Mouse (Mus musculus): ENCODE data around the gene Hyal2. TPM values are rescaled to one million over a fixed set of nuclear protein-coding genes. Genes with fewer than 3 reads are reported as not detected.
A peak's percentile ranks its signal among the peaks of the same experiment; 100 is the strongest.

The Hyal2 gene
- total and polyA plus RNA-seq, 3 experiments, result 31.3 to 32.0 TPM; not detected in 1

DNA sequence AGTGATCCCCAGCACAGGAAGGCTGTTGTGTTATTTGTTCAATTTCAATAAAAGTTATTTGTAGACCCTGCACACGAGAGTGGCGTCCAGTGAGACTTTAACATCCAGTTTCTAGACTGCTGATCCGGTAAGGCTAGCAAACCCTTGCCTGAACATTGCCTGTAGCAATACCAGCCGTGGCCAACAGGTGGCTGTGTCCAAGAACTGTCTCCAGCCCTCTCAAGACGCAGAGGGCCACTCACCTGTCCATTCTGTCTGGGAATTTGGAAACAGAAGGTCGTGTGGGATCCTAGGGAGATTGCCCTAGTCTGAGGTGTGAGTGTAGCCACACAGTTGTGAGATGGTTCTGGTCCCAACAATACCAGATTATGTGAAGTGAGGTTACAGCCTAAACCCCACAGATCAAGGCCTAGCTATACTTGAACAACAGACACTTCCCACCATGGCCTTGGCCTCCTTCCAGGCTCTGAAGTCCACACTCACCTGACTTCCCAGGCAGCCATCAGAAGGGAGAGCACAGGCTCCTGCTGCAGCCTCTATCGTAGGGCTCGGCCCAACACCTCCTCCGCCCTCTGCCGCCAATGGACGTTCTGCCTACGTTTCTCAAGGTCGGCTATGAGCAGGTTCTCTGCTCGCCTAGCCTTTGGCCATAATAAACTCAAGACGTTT lies 1.6 kb upstream of the Hyal2 start:
- peaks cover 0 to 16% of the 10 kb centered on the region in 2 experiments; a peak in 3 of 4 replicates for H3K36me3 ChIP-seq (ENCODE audit: control insufficient read depth in 1 of 2, insufficient read depth in 2 of 2, low read length in 2 of 2)
- TF ChIP-seq MAX (IDR thresholded peaks at IDR 0.05; ENCODE audit: low read length) (no peak), UBTF (IDR thresholded peaks at IDR 0.05; ENCODE audit: borderline replicate concordance, insufficient read depth, low read depth, low read length) (no peak), CTCF (IDR thresholded peaks at IDR 0.05 in 2 of 3, conservative IDR thresholded peaks at IDR 0.05 in 1 of 3; ENCODE audit: control insufficient read depth in 1 of 3, insufficient read depth in 1 of 3, low read depth in 2 of 3, low read length in 3 of 3, poor library complexity in 1 of 3, severe bottlenecking in 1 of 3) (peak; percentile 70 to 96 (median 70)), NELFE (IDR thresholded peaks at IDR 0.05; ENCODE audit: low read depth, low read length) (no peak), ZC3H11A (IDR thresholded peaks at IDR 0.05; ENCODE audit: low read depth, low read length) (no peak), MYB (IDR thresholded peaks at IDR 0.05; ENCODE audit: low read depth, low read length) (no peak), POLR2A (IDR thresholded peaks at IDR 0.05; ENCODE audit: control insufficient read depth in 1 of 2, insufficient read depth in 1 of 2, low read depth in 1 of 2, low read length in 2 of 2, poor library complexity in 1 of 2) (no peak; a peak in 1 of 4 replicates), ZKSCAN1 (IDR thresholded peaks at IDR 0.05; ENCODE audit: low read depth, low read length) (no peak), MXI1 (IDR thresholded peaks at IDR 0.05; ENCODE audit: low read depth, low read length) (no peak), HCFC1 (IDR thresholded peaks at IDR 0.05; ENCODE audit: low read depth, low read length) (0 out of 2 replicates have a peak, but pooled peaks have one; percentile 13), JUND (IDR thresholded peaks at IDR 0.05; ENCODE audit: low read depth, low read length) (no peak), RCOR1 (IDR thresholded peaks at IDR 0.05; ENCODE audit: low read depth, low read length) (no peak), CHD1 (IDR thresholded peaks at IDR 0.05; ENCODE audit: low read depth, low read length) (no peak), USF2 (IDR thresholded peaks at IDR 0.05; ENCODE audit: borderline replicate concordance in 1 of 2, insufficient read depth in 1 of 2, low read depth in 1 of 2, low read length in 2 of 2) (no peak), CHD2 (IDR thresholded peaks at IDR 0.05; ENCODE audit: low read length) (no peak), ETS1 (IDR thresholded peaks at IDR 0.05; ENCODE audit: low read depth, low read length) (no peak), GABPA (IDR thresholded peaks at IDR 0.05; ENCODE audit: low read depth, low read length) (no peak), MEF2A (IDR thresholded peaks at IDR 0.05; ENCODE audit: extremely low read depth, insufficient replicate concordance, low read depth, low read length, poor library complexity, severe bottlenecking) (no peak), ZNF384 (IDR thresholded peaks at IDR 0.05; ENCODE audit: low read depth, low read length) (no peak), EP300 (IDR thresholded peaks at IDR 0.05; ENCODE audit: low read depth in 1 of 2, low read length in 2 of 2) (no peak; a peak in 1 of 4 replicates), MAFK (IDR thresholded peaks at IDR 0.05; ENCODE audit: borderline replicate concordance, low read depth, low read length) (no peak), MYC (IDR thresholded peaks at IDR 0.05; ENCODE audit: low read depth, low read length) (no peak), BHLHE40 (IDR thresholded peaks at IDR 0.05; ENCODE audit: borderline replicate concordance, low read depth, low read length) (no peak), POLR2AphosphoS2 (IDR thresholded peaks at IDR 0.05; ENCODE audit: low read length) (no peak), SIN3A (IDR thresholded peaks at IDR 0.05; ENCODE audit: low read length) (no peak), MAZ (IDR thresholded peaks at IDR 0.05; ENCODE audit: low read depth, low read length) (no peak), TAL1 (IDR thresholded peaks at IDR 0.05; ENCODE audit: low read length) (no peak), TCF12 (IDR thresholded peaks at IDR 0.05; ENCODE audit: low read depth, low read length) (no peak), ELF1 (IDR thresholded peaks at IDR 0.05; ENCODE audit: low read depth, low read length) (no peak), RAD21 (IDR thresholded peaks at IDR 0.05; ENCODE audit: low read depth, low read length) (peak; percentile 23), KAT2A (conservative IDR thresholded peaks at IDR 0.05; ENCODE audit: low read depth, low read length) (no peak), E2F4 (IDR thresholded peaks at IDR 0.05; ENCODE audit: borderline replicate concordance, low read depth, low read length) (no peak), SMC3 (IDR thresholded peaks at IDR 0.05; ENCODE audit: low read depth, low read length) (peak; percentile 66)
- DNase-seq (ENCODE audit: low read depth, low spot score), result peak; percentile 83
- no peaks in the 10 kb centered on the region for H3K9me3 ChIP-seq (replicated peaks; ENCODE audit: insufficient read depth, low read length)
- no peak overlapping the region for H3K9ac ChIP-seq (ENCODE audit: control insufficient read depth, low read depth, low read length, poor library complexity, severe bottlenecking)
- no peak overlapping the region for H3K4me3 ChIP-seq (ENCODE audit: control insufficient read depth in 1 of 2, insufficient read depth in 1 of 2, low read depth in 2 of 2, low read length in 2 of 2)
- no peak overlapping the region for H3K27ac ChIP-seq (ENCODE audit: control insufficient read depth, low read depth, low read length)
- peaks cover 23% of the 10 kb centered on the region for H3K79me2 ChIP-seq (ENCODE audit: control insufficient read depth, insufficient read depth, low read length, poor library complexity)
- H3K27me3 ChIP-seq (ENCODE audit: control insufficient read depth in 1 of 2, insufficient read depth in 2 of 2, low read length in 2 of 2), result no peaks in the 10 kb centered on the region
- H3K4me1 ChIP-seq (ENCODE audit: control insufficient read depth in 1 of 2, insufficient read depth in 2 of 2, low read length in 2 of 2), result peaks cover 2 to 33% of the 10 kb centered on the region in 2 experiments; a peak in 3 of 4 replicates

Measured in MEL (cell line).